Mouse (Mus musculus) stomach, embryonic 14.5 days (tissue): ENCODE results near the gene A930017K11Rik. TPM values are rescaled to one million over a fixed set of nuclear protein-coding genes. Genes with fewer than 3 reads are reported as not detected.

Experiments used
- ATAC-seq: fragments of 200-750 bp; cut with Nextera tagmentation; 2 replicates; pipeline ENCODE4 v1.8.0; 2017; ENCODE audit warnings: low read depth, moderate TSS enrichment; ENCODE audit not compliant: insufficient number of reproducible peaks, insufficient read depth, low FRiP score
- H3K27ac ChIP-seq: fragments of 300-500 bp; sonication (generic); 2 replicates; pipeline ENCODE4 v1.5.1; 2014; ENCODE audit warnings: mild to moderate bottlenecking, low read length, moderate library complexity, mixed read lengths
- H3K27me3 ChIP-seq: fragments of 300-500 bp; sonication (generic); 2 replicates; pipeline ENCODE4 v1.6.1; 2014; ENCODE audit warnings: low read length, control low read depth, mixed read lengths; ENCODE audit not compliant: control insufficient read depth, insufficient read depth
- H3K36me3 ChIP-seq: fragments of 300-500 bp; sonication (generic); 2 replicates; pipeline ENCODE4 v1.6.1; 2014; ENCODE audit warnings: mild to moderate bottlenecking, control low read depth, low read length, moderate library complexity, mixed read lengths; ENCODE audit not compliant: control insufficient read depth, insufficient read depth
- H3K4me1 ChIP-seq: fragments of 300-500 bp; sonication (generic); 2 replicates; pipeline ENCODE4 v1.6.1; 2014; ENCODE audit warnings: low read length, control low read depth, mixed read lengths; ENCODE audit not compliant: control insufficient read depth, insufficient read depth
- H3K4me2 ChIP-seq: fragments of 300-500 bp; sonication (generic); replicated peaks from 2 replicates; pipeline ENCODE4 v1.6.1; 2014; ENCODE audit warnings: low read depth, low read length, control low read depth
- H3K4me3 ChIP-seq: fragments of 300-500 bp; sonication (generic); 2 replicates; pipeline ENCODE4 v1.5.1; 2014; ENCODE audit warnings: low read depth, low read length, control low read depth
- H3K9ac ChIP-seq: fragments of 300-500 bp; sonication (generic); replicated peaks from 2 replicates; pipeline ENCODE4 v1.6.1; 2014; ENCODE audit warnings: low read depth, mild to moderate bottlenecking, control low read depth, low read length, moderate library complexity, mixed read lengths
- H3K9me3 ChIP-seq: fragments of 300-500 bp; sonication (generic); 2 replicates; pipeline ENCODE4 v1.6.1; 2016; ENCODE audit warnings: low read depth, low read length, control low read depth; ENCODE audit not compliant: control insufficient read depth
- WGBS: fragments of 180-500 bp; shearing (Covaris S2); extraction: QIAGEN DNeasy Blood & Tissue Kit; methylation state at CpG from one replicate; pipeline ENCODE4 v1.1.7; 2014; 5-methylcytosine and 5-hydroxymethylcytosine counted together
- polyA plus RNA-seq: library from polyadenylated mRNA; unstranded; fragments of >200 nt; fragmentation: Nextera tagmentation; extraction: Ambion mirVana; gene quantifications from 2 replicates; pipeline ENCODE4 v1.2.1, GENCODE M21; 2014

A930017K11Rik gene
- 0.32 and 0.41 TPM in 2 replicates for polyA plus RNA-seq

GRCm38 (mm10) chr17:25951803-25952623 is at the start of gene A930017K11Rik:
Gene A930017K11Rik, minus strand, starts transcription at chr17:25952565.
- Histone ChIP-seq H3K4me3 (peak within 1 kb of the TSS; percentile 36), H3K9me3 (no peaks in the 10 kb centered on the region), H3K27me3 (peaks cover 28% of the 10 kb centered on the region), H3K27ac (no peak within 1 kb of the TSS), H3K4me1 (peaks cover 8% of the 10 kb centered on the region; the same call in 1 of the 2 replicates), H3K36me3 (no peaks in the 10 kb centered on the region), H3K9ac (peak within 1 kb of the TSS; percentile 14; the same call in 1 of the 2 replicates), H3K4me2 (peak within 1 kb of the TSS; percentile 71)
- ATAC-seq, result no peak
- WGBS, result 2% methylated on average over 58 of the region's 58 CpGs

DNA sequence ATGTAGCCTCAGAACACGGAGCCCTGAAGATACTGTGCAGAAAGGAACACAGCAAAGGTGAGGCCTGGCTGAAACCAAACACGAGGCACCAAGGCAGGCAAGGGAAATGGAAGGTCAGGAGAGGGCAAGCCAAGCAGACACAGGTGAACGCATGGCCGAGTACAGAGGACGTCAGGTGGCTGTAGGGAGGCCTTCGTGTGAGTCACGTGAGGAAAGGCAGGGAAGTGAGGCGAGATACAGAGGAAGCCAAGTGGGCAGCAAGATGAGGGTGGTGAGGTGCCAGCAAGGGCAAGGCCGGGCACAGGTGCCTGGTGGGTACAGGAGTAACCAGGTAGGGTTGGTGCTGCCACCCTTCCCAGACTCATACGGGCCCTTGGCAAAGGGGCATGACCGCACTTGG is 46.1 kb upstream of the A930017K11Rik start:
- Histone ChIP-seq H3K4me2 (no peak overlapping the region), H3K4me3 (no peak overlapping the region), H3K9ac (no peak overlapping the region), H3K9me3 (no peaks in the 10 kb centered on the region), H3K27me3 (no peaks in the 10 kb centered on the region), H3K36me3 (peaks cover 4% of the 10 kb centered on the region), H3K4me1 (no peaks in the 10 kb centered on the region), H3K27ac (no peak overlapping the region)
- WGBS, result 87% methylated on average over 11 of the region's 11 CpGs
- ATAC-seq, result no peak

DNA sequence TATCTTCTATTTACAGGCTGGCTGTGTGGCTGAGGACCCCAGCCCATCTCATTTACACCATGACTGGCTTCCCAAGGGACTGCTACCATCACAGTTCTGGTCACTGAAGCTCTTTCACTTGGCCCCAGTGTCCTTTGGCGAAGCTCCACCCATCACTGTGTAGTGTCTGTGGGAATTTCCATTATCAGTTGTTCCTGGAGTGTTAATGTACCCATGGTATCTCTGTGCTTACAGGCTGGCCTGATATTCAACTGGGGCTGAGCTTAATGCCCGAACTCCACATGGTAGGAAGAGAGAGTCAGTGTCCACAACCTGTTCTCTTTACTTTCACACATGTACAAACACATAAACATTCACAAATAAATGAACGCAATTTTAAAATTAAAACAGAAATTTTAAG is 41.1 kb upstream of the A930017K11Rik start:
- H3K4me2 ChIP-seq, result no peak overlapping the region
- no peak overlapping the region for H3K27ac ChIP-seq
- ATAC-seq, result no peak
- H3K4me3 ChIP-seq, result no peak overlapping the region
- H3K9ac ChIP-seq, result no peak overlapping the region
- H3K36me3 ChIP-seq, result peaks cover 24% of the 10 kb centered on the region
- WGBS, result 90% methylated on average over 3 of the region's 3 CpGs
- no peaks in the 10 kb centered on the region for H3K9me3 ChIP-seq
- no peaks in the 10 kb centered on the region for H3K27me3 ChIP-seq
- H3K4me1 ChIP-seq, result no peaks in the 10 kb centered on the region

DNA sequence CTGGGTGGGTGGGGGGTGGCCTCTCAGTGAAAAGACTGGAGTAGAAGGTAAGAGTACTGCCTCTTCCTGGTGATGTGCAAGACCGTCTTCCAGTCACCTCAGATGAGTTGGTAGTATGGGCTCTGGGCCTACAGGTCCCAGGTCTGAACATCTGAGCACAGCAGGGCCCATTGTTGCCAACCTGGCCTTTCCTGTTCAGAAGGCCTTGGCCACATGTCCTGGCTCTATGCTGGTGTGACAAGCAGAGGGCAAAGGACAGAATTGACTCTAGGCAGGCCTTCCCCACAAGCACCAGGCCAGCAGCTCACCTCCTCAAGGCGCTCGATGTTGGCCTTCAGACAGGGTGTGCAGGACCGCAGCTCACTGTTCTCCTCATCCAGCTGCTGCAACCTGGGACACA is 39.9 kb upstream of the A930017K11Rik start:
- WGBS, result 96% methylated on average over 4 of the region's 4 CpGs
- Histone ChIP-seq H3K36me3 (peaks cover 24% of the 10 kb centered on the region), H3K27ac (no peak overlapping the region), H3K9me3 (no peaks in the 10 kb centered on the region), H3K27me3 (no peaks in the 10 kb centered on the region), H3K4me1 (no peaks in the 10 kb centered on the region), H3K4me3 (no peak overlapping the region), H3K9ac (no peak overlapping the region), H3K4me2 (no peak overlapping the region)
- no peak for ATAC-seq

DNA sequence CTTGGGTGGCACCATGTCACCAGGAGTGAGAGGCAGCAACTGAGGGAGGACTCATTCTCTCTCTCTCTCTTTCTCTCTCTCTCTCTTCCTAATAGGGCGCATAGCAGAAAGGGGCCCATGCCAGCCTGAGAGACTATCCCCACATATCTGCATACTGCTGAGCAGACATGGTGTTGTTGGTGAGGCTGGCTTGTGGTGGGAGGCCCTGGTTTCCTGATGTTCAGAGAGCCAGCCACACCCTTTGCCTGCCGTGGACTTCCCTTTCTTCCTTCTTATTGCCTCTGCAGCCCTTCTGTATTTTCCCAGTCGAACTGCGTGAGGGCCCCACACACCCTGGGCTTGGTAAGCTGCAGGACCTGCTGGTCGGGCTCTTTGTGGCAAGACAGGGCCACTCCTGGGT is 38.0 kb upstream of the A930017K11Rik start:
- Histone ChIP-seq H3K9ac (no peak overlapping the region), H3K4me2 (no peak overlapping the region), H3K27me3 (no peaks in the 10 kb centered on the region), H3K36me3 (peaks cover 24% of the 10 kb centered on the region), H3K4me1 (no peaks in the 10 kb centered on the region), H3K9me3 (no peaks in the 10 kb centered on the region), H3K4me3 (no peak overlapping the region), H3K27ac (no peak overlapping the region)
- ATAC-seq, result no peak
- 90% methylated on average over 5 of the region's 5 CpGs for WGBS

DNA sequence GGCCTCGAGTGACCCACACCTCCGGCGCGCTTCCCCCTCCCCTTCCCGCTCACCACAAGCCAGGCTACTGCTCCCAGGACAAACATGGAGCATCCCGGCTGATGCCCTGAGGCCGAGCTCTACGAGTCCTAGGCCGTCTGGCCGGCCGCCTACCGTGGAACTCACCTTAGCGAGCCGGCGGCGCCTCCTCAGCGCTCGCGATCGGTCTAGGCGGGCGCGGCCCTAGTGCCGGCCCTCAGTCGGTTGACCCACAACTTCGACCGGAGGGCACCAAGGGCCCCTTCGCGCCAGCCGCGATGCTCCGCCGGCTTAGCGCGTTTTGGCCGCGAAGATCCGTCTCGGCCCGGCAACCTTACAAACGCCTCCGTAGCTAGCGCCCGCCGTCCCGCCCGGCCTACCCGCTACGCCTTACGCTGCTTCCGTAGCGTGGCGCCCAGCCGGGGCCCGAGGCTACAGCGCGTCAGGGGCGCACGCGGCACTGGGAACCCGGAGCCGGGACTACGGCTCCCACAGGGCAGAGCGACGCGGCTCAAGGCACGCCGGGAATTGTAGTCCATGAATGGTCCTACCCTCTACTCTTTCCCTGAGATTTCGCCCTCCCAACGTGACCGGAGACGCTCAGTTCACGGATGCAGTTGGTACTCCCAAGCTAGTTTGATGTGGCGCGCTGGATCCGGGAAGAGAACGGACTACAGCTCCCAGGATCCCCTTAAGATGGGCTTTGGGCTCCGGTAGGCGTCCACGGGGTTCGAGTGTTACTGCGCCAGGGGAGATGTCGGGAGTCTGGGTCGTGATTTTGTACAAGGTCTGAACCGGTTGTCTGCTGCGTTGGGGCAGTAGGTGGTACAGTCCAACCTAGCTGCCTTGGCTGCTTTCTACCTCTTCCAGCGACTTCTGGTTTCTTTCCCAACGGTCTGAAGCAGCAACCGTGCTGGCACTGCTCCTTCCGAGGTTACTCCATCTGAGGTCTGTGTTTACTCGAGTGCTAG is 33.2 kb upstream of the A930017K11Rik start, which contains the start of gene Capn15:
Gene Capn15, minus strand, starts transcription at position 491 of the 989 bp plus-strand sequence.
- peak; percentile 99 for ATAC-seq
- WGBS, result under 1% methylated on average over 91 of the region's 91 CpGs
- no peaks in the 10 kb centered on the region for H3K27me3 ChIP-seq
- H3K4me1 ChIP-seq, result peaks cover 9% of the 10 kb centered on the region
- H3K27ac ChIP-seq, result peak within 1 kb of the TSS; percentile 83
- H3K36me3 ChIP-seq, result peaks cover 5% of the 10 kb centered on the region
- H3K4me3 ChIP-seq, result peak within 1 kb of the TSS; percentile 72
- H3K4me2 ChIP-seq, result peak within 1 kb of the TSS; percentile 88
- peak within 1 kb of the TSS; percentile 90 for H3K9ac ChIP-seq
- H3K9me3 ChIP-seq, result no peaks in the 10 kb centered on the region

GRCm38 (mm10) chr17:25984556-25985305 is 32.4 kb upstream of the A930017K11Rik start:
- Histone ChIP-seq H3K9ac (peak overlapping the region; percentile 90), H3K27me3 (no peaks in the 10 kb centered on the region), H3K36me3 (no peaks in the 10 kb centered on the region; the same call in none of the 2 replicates), H3K4me3 (peak overlapping the region; percentile 72), H3K27ac (peak overlapping the region; percentile 80), H3K4me2 (peak overlapping the region; percentile 88), H3K9me3 (no peaks in the 10 kb centered on the region), H3K4me1 (peaks cover 9% of the 10 kb centered on the region)
- ATAC-seq, result no peak
- WGBS, result 7% methylated on average over 17 of the region's 17 CpGs
